Mouse (Mus musculus) kidney, postnatal 4 days (tissue): Measurements from ENCODE around the gene Cul4b.
"Not testable (repeated sequence)": the region's sequence is repeated elsewhere in the genome, so short reads cannot be mapped to it uniquely, and the experiment has no call there.

ENCODE experiments used
- DNase-seq, 2 experiments: peaks; one replicate each; pipeline ENCODE4 v3.0.0; 2021; ENCODE audit warnings: mixed read lengths in 2 of 2

Cul4b gene

GRCm38 (mm10) chrX:38576078-38576477, at the start of gene Cul4b:
Gene Cul4b, minus strand, starts transcription at chrX:38576196.
- DNase-seq, result no peak

GRCm38 (mm10) chrX:38600995-38601369, 25.0 kb upstream of the Cul4b start:
- DNase-seq, result peak; percentile 15 to 46

DNA sequence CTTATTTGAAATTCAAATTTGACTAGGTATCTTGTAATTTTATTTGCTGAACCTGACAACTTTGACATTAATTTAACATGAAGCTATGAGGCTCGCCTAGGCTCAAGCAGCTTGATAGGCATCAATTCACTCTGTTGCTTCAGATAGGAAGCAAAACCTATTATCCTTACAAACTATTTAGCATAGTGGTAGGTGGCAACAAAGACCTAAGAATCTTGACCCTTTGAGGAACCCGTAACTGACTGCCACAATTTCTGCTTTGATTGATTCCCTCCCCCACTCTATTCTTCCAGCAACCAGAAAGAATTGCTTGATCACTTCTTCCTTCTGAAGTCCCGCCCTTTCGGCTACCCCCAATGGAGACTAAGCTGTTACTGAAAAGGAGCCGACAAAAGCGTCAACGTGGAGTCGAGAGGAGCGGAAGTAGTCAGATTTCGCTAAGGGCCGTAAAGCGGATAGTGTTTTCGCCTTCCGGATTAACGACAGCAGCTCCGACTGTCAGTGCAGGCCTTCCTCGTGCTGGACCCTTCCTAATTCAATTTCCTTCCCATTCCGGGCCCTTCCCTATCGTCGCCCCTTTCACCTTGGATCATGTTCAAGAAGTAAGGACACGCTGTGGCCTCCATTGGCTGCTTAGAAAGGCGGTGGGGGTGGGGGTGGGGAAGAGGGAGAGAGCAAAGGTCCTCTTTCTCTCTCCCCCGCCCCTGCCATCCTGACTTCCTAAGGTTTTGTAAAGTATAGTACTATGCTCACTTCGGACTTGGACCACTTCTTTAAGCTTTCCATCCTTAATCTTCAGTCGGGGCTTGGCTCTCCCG, 24.4 kb upstream of the Cul4b start, which contains the start of gene Mcts1:
Gene Mcts1, plus strand, starts transcription at position 402 of the 818 bp plus-strand sequence.
- DNase-seq, result peak; percentile 65 to 79

DNA sequence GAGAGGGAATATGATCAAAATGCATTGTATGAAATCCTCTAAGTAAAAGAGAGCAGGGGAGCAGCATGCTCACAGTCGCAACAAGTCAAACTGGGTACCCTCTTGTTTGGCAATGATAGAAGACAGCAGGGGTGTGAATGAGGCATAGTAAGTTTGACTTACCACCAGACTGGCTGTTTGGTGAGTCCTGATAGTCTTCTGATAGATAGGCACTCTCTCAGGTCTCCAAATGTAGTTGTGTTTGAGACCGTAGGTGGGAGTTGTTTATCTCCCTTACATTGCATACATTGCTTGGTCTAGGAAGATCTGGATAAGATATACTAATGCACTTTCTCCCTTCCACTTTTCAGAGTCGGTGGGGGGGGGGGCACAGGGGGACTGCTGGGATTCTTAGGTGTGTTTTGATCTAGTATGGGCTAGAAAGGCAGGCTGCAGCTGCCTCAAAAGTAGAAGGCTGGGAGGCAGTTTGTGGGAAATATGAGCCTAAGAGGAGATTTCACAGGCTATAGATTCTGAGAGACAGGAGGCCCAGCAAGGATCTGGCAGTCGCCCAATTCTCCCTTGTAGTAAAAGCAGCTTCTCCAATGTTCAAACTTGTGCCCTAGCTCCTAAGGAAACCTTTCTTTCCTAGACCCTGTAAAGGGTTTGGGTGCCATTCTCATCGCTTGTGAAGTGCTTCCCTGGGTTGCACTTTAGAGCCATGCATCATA, 17.3 kb upstream of the Cul4b start:
- peak; percentile 54 to 55 for DNase-seq

DNA sequence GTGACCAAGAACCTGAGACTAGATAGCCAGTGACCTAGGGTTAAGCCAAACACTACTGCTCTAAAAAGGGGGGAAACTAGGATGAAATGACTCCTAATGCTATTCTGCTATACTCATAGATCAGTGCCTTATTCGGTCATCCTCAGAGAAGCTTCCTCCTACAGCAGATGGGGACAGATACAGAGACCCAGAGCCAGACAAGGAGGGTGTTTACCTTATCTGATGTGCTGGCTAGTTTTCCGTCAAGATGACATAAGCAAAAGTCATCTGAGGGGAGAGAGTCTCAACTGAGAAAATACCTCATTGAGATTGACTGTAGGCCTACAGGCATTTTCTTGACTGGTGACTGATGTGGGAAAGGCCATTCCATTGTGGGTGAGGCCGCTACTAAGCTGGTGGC, 15.8 kb upstream of the Cul4b start:
- no peak for DNase-seq

GRCm38 (mm10) chrX:38589827-38590226, 13.8 kb upstream of the Cul4b start:
- DNase-seq, result peak; percentile 12 to 35

- no peak for DNase-seq
Observed at GRCm38 (mm10) chrX:38583261-38583660, 7.3 kb upstream of the Cul4b start.

DNA sequence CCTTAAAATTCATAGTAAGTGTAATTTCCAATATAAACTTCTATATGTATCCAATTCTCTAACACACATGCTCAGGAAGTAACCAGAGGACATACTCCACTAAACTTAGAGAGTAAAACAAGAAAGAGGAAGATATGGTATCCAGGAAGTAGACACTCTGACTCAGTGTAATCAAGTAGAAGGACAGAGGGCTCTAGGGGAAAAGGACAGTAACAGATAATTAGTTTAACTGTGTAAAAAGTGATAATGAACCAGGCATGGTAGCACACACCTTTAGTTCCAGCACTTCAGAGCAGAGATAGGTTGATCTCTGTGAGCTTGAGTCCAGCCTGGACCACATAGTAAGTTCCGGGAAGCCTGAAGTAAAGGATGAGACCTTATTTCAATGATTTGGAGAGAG, 5.1 kb upstream of the Cul4b start:
- DNase-seq, result no peak

- DNase-seq, result peak in 1 of 2 experiments; percentile 5
Observed at GRCm38 (mm10) chrX:38566521-38567205, 9.3 kb downstream of the Cul4b start.

DNA sequence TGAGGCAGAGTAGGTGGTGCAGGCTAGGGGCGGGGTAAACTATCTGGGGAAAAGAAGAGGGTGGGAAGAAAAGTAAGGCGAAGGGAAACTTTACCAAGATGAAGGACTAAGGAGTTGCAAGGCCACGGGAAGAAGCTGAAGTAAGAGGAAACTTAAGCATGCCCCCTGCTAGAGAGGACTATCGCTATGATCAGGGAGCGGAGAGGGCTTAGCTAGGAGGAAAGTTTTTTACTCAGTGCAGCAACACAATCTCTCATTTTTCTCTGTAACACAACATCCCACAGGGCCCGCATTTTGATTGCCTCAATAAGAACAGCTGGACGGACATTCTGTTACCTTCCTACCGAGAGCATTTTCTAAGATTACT, 10.8 kb downstream of the Cul4b start:
- no peak for DNase-seq

DNA sequence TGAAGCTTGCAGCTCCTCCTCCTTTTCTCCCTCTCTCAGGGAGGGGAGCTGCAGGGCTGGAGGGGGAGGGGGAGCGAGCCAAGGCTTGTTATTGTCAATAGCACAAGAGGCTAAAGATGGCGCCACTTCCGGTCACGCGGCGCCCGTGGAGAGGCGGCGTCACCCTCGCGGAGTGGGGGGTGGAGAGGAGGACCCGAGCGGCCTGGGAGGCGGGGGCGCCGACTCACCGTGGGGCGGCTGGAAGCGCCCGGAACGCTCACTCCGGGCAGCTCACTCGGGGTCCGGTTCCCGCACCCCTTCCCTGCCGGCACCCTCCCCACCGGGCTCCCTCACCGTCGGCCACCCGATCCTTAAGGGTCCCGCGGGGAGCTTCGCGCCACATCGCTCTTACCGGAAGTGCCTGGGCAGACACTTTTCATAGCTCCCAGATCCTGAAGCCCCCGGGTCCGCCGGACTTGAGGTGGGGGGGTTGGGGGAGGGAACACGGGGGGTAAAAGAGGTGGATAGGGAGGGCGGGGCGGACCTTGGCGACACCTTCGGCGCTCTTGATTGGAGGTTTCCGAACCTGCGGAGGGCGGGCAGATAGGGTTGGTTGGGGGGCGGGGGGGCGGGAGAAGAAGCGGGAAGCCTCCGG, 11.3 kb downstream of the Cul4b start:
- peak; percentile 89 to 94 for DNase-seq

GRCm38 (mm10) chrX:38563941-38564541, 12.0 kb downstream of the Cul4b start:
- DNase-seq, result peak; percentile 14 to 26

- no peak for DNase-seq
Observed at GRCm38 (mm10) chrX:38553255-38553654, 22.7 kb downstream of the Cul4b start.

- peak; percentile 54 to 61 for DNase-seq
Observed at GRCm38 (mm10) chrX:38514556-38514955, 61.4 kb downstream of the Cul4b start.

DNA sequence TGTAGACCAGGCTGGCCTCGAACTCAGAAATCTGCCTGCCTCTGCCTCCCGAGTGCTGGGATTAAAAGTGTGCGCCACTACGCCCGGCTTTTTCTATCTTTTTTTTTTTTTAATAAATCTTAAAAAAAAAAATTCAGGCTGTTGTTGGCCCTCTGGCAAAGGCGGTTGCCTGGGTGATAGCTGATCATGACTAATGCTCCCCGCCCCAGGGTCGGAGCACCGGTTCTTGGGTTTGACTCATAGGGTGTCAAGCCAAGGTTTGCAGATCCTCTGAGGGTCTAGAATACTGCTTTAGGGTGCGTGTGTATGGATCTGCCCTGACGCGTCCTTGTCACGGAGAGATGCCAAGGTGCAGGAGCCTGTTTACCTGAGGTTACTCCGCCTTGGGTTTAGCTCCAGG, 71.2 kb downstream of the Cul4b start:
- DNase-seq, result no peak

DNA sequence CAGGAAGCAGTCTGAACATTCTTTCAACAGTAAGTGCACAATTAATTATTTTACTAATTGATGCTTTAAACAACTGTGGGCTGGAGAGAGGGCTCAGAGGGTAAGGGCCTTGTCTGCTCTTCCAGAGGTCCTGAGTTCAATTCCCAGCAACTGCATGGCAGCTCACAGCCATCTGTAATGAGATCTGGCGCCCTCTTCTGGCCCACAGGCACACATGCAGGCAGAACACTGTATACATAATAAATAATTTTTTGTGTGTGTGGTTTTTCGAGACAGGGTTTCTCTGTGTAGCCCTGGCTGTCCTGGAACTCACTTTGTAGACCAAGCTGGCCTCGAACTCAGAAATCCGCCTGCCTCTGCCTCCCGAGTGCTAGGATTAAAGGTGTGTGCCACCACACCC, 73.8 kb downstream of the Cul4b start:
- DNase-seq, result not testable (repeated sequence)

DNA sequence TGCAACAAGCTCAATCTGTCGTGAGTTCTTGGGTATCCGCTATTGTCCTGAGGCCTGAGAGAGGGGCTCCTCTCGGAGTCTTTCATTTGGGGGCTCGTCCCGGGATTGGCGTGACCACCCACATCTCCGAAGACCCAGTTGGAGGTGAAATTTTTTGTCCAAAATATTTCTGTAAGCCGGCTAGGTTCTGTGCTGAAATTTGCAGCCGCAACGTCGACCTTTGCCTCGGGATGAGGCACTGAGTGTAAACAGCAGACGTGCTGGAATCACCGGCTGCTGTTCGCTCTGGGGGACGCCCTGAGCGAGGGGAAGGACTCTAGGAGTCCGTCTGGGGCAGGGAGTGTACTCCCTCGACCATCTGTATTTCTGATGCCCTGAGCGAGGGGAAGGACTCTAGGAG, 90.5 kb downstream of the Cul4b start:
- peak; percentile 11 to 17 for DNase-seq
